ENCODE assay signal across 12 mouse cellular contexts in the genomic region with DNA sequence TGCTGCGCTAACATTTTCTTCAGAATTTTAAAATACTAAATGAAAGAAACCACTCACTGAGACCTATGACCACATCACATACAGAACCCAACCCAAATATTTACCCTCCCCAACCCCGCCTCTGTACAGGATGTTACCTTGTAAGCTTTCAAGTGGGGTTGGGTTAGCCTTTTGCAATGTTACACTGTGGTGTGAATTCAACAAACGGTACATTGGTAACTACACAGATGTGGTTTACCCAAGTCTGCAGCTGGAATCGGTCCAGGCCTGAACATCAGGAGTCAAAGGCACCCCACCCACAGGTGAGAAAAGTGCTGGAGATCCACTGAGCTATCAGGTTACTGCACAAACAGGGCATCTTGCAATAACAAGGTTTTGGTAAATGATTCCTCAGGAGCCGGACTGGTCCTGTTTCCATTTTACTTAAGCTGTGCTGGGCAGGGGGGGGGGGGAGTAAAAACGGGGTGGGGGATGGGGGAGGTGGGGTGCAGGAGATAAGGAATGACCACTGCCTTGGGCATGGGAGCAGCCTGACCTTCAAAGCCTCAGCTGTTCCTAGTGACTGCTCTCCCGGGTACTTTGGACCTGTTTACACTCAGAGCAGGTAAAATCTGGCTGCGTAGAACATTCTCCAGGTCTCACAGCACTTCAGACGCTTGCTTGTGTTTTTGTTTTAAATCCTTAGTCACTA. TPM values are rescaled to one million over a fixed set of nuclear protein-coding genes. Genes with fewer than 3 reads are reported as not detected.
DNase-seq lines count a peak whose midpoint lies in the region; TF ChIP-seq lines count a peak whose summit lies in the region.
"Had no signal": no experiment of that assay in that cellular context is flagged by ENCODE, and none has a peak within 500 bp of the region (broad histone marks: within the 10 kb centered on the region; RNA-seq: fewer than 3 reads in every experiment).

No protein-coding gene starts in this region.

- peak; percentile 72 to 89 for DNase-seq in lung, adult 18-20 months
- DNase-seq in lung, adult 2 months, result no peak
- DNase-seq in kidney, postnatal 25 days, result peak; percentile 83 to 90
- peak; percentile 59 for DNase-seq in lung, postnatal 10 days
- peak; percentile 11 to 24 for DNase-seq in thymus, postnatal 36 days
- no peak for DNase-seq in ovary, postnatal 10 days (ENCODE audit: low spot score)
- DNase-seq in adrenal gland, postnatal 10 days, result no peak
- DNase-seq in Muller cell, postnatal 12 days (ENCODE audit: inconsistent ontology term), result no peak
- DNase-seq: B cell, adult 2 months; cerebellum, adult 18-20 months had no signal

- TF ChIP-seq POLR2A in lung, adult 2 months (IDR thresholded peaks at IDR 0.05; ENCODE audit: borderline replicate concordance, extremely low read depth, low read depth, low read length), result no peak

- no peak overlapping the region for H3K4me3 ChIP-seq in lung, adult 2 months (replicated peaks; ENCODE audit: extremely low read depth, low read depth, low read length)
- H3K4me3 ChIP-seq: forebrain, embryonic 13.5 days had no signal

- H3K4me1 ChIP-seq in lung, adult 2 months (ENCODE audit: control insufficient read depth, insufficient read depth, low read length), result 0 out of 2 replicates have a peak, but pooled peaks cover 5% of the 10 kb centered on the region
- H3K4me1 ChIP-seq: forebrain, embryonic 13.5 days had no signal

- no peak for TF ChIP-seq CTCF in lung, adult 2 months (IDR thresholded peaks at IDR 0.05; ENCODE audit: insufficient read depth, low read length)

- 46% methylated on average over 9 of the region's 9 CpGs for whole genome bisulfite sequencing in lung, adult 2 months

RNA-seq across cellular contexts. Expression of a gene that starts 3.6 kb away (rescaled TPM):
- 6.2 and 12.1 TPM in 2 replicates for polyA plus RNA-seq in lung, adult 2 months (2012; rRNA removed)
- 1 to 10 TPM; 4.0 to 5.4 TPM for total RNA-seq in adrenal gland, postnatal 10 days (2021)
- total RNA-seq: monocyte, adult 5-6 weeks had no signal

RNA-seq across cellular contexts. Expression of a gene that starts 11.8 kb away (rescaled TPM):
- polyA plus RNA-seq in lung, adult 2 months (2012; rRNA removed), result 2.6 and 3.0 TPM in 2 replicates
- not detected for total RNA-seq in adrenal gland, postnatal 10 days (2021)
- total RNA-seq: monocyte, adult 5-6 weeks had no signal
- polyA plus RNA-seq: forebrain, embryonic 13.5 days had no signal

Comparison
In these comparisons a context has a peak if more than half of its experiments do, and no peak if none do; other contexts are left out.
1. DNase-seq: peak in lung, adult 18-20 months (2 of 2), kidney, postnatal 25 days (2 of 2), lung, postnatal 10 days (single experiment) and thymus, postnatal 36 days (2 of 2); none in lung, adult 2 months (single experiment), ovary, postnatal 10 days (single experiment), adrenal gland, postnatal 10 days (single experiment) and Muller cell, postnatal 12 days (single experiment).